Mouse (Mus musculus) liver, adult (tissue): Measurements from ENCODE around the gene Vrtn.

Experiments used
- GATA4 ChIP-seq: IDR thresholded peaks from 2 replicates; pipeline ENCODE4 v1.6.1; 2014; ENCODE audit warnings: mild to moderate bottlenecking, low read length; ENCODE audit not compliant: insufficient replicate concordance

Vrtn gene

DNA sequence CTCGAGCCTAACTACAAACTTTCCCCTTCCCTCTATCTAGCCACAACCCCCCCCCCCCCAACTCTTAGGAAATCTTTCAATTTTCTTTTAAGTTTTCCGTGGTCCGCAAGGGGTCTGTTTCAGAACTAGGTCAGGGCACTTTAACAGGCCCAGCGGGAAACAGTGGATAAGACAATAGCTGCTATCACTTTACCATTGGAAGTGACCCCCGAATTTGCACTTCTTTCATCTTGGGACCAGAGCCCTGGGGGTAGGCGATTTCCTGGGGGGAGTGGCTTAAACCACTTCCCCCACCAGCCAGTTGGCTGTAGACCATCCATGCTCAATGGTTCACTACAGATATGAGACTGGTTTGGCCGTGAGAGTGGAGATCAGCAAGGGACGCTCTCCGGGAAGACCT, at the start of gene Vrtn:
Gene Vrtn, plus strand, starts transcription at position 366 of the 400 bp plus-strand sequence.
- no peak for TF ChIP-seq GATA4

GRCm38 (mm10) chr12:84598324-84598723, 42.5 kb upstream of the Vrtn start:
- TF ChIP-seq GATA4 = no peak

DNA sequence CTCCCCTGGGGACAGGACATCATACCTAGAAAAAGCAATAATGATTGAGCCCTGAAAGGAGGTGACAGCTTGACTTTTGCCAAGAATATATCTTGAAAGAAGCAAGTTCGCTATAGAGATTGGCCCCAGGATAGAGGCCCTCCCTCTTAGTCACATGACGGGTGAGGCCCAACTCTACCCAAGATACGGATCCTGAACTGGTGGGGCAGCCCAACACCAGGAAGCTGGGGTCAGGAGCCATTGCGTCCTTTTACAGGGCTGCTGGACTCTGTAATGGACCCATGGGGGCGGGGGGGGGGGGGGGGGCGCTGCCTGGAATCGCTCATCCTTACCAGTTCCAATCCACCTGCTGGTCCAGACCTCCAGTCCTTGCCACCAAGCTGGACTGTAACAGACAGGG, 36.8 kb upstream of the Vrtn start:
- no peak for TF ChIP-seq GATA4

DNA sequence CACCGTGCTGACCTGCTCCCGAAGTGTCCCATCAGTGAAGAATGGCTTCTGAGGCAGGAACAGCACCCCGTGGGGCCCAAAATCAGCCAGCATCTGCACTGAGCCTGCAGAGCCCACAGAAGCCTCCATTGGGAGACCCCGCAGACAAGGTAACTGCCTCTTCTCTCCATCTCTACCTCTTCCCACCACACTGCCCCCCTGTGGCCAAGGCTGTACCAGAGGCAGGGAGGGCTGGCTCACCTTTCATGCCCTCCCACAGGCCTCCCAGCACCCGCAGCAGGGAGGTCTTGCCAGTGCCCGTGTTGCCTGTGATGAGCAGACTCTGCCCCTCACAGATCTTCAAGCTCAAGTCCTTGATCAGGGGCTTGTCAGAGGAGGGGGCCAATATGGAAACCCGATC, 35.0 kb upstream of the Vrtn start:
- TF ChIP-seq GATA4 = no peak

DNA sequence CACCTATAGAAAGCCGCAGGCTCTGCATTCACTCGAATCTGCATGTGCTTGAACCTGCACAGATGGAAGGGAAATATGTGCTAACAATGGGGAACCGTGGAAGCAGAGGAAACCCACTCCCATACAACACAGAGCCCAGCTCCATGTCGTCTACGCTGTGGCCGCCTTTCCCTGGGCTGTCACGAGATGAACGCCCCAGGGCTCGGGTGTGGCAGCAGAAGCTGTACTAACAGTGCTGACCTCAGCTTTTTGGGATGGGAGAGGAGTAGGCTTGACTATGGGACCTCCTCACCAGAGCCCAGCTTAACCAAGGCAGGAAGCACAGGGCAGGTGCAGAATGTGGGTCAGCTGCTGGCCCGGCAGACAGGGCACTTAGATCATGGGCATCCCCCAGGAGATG, 29.1 kb upstream of the Vrtn start:
- no peak for TF ChIP-seq GATA4

- no peak for TF ChIP-seq GATA4
Measured at GRCm38 (mm10) chr12:84612518-84612917, 28.3 kb upstream of the Vrtn start.

DNA sequence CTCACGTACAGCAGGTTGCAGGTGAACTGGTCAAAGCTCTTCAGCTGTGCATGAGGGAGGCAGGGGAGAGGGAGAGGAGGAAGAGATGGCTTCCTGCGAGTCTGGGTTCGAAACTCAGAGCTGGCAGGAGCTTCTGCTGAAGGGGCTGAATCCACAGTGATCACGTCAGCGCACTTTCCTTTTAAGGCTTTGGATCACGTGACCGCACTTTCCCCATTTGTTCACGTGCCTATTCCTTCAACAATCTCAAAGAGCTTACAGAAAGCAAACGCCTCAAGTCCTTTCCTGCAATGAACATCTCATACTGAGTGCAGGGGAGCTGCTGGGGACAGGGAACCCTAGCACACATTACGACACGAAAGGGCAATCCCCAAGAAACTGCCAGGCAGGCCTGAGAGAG, 26.8 kb upstream of the Vrtn start:
- no peak for TF ChIP-seq GATA4

- no peak for TF ChIP-seq GATA4
Measured at GRCm38 (mm10) chr12:84614524-84614923, 26.3 kb upstream of the Vrtn start.

DNA sequence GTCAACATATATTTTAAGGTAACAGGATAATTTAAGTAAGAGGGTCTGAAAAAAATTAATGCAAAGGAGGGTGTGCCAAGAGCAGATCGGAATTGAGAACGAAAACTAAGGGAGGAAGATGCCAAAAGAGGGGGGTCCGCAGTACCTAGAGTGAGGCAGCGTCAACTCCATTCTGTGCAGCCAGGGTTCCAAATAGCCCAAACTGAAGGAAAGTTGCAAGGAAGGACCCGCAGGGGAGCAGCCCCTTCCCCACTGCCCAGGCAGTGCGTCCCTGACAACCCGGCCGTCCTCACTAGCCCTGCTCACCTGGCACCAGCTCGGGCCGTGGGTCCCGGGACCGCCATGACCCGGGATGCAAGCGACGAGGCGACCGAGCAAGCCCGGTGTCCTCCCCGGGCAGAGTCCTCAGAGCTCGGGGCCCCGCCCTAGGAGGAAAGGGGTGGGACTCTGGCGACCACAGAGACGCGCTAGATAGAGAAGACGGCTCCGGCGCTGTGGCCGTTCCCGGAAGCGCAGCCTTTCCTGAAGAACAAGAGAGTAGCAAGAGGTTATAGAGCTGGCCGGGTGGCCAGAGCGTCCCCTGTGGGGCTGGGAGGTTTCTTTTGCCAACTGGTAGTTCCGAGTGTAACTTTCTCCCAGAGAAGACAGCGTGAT, 23.7 kb upstream of the Vrtn start, which contains the start of gene Abcd4:
Gene Abcd4, minus strand, starts transcription at position 437 of the 654 bp plus-strand sequence.
- peak; percentile 50; the same call in 1 of the 2 replicates for TF ChIP-seq GATA4

DNA sequence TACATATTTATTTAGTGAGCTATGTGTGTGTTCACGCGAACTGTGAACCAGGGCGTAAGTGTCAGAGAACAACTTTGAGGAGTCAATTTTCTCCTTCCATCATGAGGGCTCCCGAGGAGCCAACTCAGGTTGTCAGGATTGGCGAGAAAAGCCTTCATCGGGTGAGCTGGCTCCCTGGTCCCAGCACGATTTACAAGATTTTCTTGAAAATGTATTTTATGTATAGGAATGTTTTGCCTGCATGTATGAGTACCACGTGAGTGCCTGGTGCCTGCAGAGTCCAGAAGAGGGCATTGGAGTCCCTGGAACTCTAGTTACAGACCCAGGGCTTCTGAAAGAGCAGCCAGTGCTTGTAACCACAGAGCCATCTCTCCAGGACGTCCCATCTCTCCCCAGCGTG, 23.2 kb upstream of the Vrtn start:
- no peak for TF ChIP-seq GATA4

GRCm38 (mm10) chr12:84620975-84621374, 19.8 kb upstream of the Vrtn start:
- TF ChIP-seq GATA4 = no peak

GRCm38 (mm10) chr12:84624601-84625000, 16.2 kb upstream of the Vrtn start:
- no peak for TF ChIP-seq GATA4

GRCm38 (mm10) chr12:84625116-84625515, 15.7 kb upstream of the Vrtn start:
- TF ChIP-seq GATA4 = no peak

GRCm38 (mm10) chr12:84631867-84632266, 9.0 kb upstream of the Vrtn start:
- TF ChIP-seq GATA4 = no peak

GRCm38 (mm10) chr12:84640253-84640652, 566 bp upstream of the Vrtn start:
- TF ChIP-seq GATA4 = no peak

GRCm38 (mm10) chr12:84650234-84650633, 9.4 kb downstream of the Vrtn start:
- no peak for TF ChIP-seq GATA4

DNA sequence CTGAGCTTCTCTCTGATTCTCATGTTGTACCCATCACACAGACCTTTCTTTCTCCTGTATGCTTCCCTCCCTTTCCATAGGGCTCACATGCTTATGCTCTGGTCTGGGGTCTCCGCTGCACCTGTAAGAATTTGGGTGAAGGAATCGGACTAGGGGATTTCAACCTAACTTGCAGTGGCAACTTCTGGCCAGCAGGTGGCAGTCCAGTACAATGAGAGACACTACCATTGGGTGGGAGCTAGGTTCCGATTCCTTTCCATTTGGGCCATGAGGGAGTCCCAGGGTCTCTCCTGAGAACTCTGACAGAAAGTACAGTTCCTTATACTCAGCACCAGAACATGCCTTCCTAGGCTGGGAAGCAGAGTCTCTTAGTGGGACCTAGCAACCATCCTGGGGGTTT, 13.1 kb downstream of the Vrtn start:
- TF ChIP-seq GATA4 = no peak
